Mouse (Mus musculus): ENCODE measurements around the gene Lefty2.

DNA sequence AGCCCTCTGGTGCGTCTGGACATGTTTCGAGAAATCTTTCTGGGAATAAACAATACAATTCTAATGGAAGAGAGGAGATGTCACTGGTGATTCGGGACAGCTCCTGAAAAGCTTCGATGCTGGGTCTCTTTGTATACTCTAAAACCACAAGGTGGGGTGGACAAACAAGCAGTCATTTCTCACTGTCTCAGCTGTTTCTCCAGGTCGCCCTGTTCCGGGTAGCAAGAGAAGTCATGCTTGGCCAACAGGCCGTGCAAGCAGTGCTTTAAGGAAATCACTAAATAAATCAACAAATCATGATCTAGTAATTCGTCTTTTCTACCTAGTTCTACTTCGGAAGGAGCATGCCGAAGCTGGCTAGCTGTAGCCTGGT lies 10.7 kb downstream of the Lefty2 start:
- TF ChIP-seq POLR2A (IDR thresholded peaks at IDR 0.05; ENCODE audit: insufficient read length, low read depth) (no peak), USF1 (IDR thresholded peaks at IDR 0.05; ENCODE audit: low read depth) (no peak), E2F4 (IDR thresholded peaks at IDR 0.05; ENCODE audit: insufficient read depth) (no peak), MYOG (IDR thresholded peaks at IDR 0.05; ENCODE audit: control insufficient read depth in 1 of 3, insufficient read depth in 1 of 3, insufficient read length in 2 of 3, low read depth in 2 of 3) (no peak), MYOD1 (IDR thresholded peaks at IDR 0.05; ENCODE audit: control insufficient read depth in 1 of 3, insufficient read length in 2 of 3, low read depth in 2 of 3) (no peak), TCF3 (IDR thresholded peaks at IDR 0.05; ENCODE audit: insufficient read length, low read depth) (no peak)

Measured in myocyte (in vitro differentiated cells).